Mouse (Mus musculus) layer of hippocampus, adult 8-10 months (tissue): ENCODE measurements at regions not wholly inside any gene's neighbourhood (a gene's known extent, or its start where the extent isn't known, plus 50 kb on each side); places are given as distances from the start of the nearest gene placed in this dataset.
"Not testable (repeated sequence)": the region's sequence is repeated elsewhere in the genome, so short reads cannot be mapped to it uniquely, and the experiment has no call there.

Experiments used
- DNase-seq, 2 experiments: peaks; one replicate each; pipeline ENCODE4 v3.0.0; 2022; ENCODE audit warnings: low spot score in 2 of 2

DNA sequence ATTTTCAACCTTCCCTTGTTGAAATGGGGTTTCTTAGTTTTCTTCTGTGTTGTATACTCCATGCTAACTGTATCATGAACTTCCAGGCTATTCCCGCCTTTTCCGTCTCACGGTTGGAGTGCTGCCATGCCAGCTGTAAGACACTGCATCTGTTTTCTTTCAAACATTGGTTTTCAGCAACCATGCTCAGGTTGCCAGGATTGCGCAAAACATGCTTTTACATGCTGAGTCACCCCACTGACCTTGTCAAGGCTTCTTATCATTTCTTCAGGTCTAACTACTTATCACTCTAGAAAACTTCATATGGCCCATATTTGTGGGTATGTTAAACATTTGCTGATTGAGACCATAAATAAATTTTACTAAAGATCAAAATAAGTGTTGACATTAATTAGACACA, 551.2 kb downstream of the Tlr4 start:
- no peak for DNase-seq

DNA sequence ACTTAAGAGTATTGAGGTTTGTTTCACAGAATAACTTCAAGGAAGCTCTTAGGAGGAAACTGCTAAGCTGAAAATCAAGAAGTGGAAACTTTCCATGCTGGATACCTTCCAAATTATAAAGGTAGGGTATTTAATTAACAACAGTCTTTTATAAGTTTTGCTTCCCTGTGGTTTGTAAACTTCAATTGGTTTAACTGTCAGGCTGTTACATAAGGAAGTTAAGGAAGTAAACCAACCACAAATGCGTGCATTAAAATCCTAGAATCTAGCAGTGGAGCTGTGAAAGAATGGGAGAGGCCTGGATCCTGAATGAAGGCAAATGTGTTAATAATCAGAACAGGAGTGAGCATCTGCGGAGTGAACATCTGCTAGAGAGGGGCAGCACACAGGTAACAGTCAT, 560.5 kb downstream of the Tlr4 start:
- no peak for DNase-seq

DNA sequence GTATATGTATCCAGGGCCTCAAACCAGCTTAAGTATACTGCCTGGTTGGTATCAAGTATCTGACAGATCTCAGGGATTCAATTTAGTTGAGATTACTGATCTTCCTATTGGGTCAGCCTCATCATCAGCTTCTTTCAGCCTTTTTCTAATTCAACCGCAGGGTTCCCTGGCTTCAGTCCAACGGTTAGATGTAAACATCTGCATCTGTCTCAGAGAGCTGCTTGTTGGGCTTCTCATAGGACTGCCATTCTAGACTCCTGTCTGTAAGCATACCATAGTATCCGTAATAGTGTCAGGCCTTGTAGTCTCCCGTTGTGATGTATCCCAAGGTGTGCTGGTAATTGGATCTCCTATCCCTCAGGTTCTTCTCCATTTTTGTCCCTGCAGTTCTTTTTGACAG, 575.6 kb downstream of the Tlr4 start:
- no peak for DNase-seq

DNA sequence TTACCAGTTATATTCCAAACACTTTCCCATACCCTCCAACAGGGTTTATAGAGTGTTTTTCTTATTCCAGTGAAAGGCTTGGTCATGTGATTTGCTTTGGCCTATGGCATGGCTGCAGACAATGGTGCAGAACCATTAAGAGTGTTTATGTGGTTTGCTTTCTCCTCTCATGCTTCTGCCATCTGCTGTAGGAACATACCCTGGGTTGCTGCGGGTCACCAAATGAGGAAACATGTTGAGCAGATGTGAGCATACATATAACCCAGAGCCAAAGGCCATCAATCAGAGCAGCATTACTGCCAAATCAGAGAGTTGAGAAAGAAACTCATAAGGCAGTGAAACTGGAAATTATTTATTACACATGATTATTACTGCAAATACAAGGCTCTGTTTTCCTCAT, 596.7 kb downstream of the Tlr4 start:
- DNase-seq = no peak

DNA sequence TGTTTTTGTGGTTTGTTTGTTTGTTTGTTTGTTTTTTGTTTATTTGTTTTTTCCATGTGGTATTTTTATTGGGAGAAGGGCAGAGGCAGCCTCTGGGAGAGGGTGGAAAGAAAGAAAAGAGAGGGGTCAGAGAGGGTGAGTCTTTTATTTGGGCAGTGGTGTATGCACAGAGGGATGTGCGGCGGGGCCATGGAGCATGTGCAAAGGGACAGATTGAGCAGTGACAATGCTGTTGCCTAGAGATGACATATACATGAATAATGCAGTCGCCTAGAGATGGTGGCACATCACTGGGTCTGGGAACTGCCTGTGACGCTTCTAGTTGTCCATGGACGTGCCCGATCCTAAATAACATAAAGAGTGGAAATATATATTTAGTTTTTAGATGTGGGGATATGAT, 598.3 kb downstream of the Tlr4 start:
- no peak for DNase-seq

DNA sequence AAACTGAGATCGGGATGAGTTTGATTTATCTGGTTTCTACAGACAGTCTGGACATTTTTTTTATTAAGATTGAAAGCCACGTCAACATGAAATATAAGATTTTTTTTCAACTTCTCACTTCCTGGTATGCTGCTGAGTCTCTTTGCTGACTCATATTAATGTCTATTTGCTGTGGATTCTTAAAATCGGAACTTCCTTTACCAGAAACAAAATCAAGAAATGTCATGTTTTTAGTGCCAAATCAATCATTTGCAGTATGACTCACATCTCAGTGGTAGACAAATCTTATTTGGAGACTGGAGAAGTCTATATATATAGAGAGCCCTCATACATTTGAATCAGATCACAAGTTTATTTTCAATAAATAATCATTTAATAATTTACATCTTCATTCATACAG, 620.5 kb downstream of the Tlr4 start:
- DNase-seq = no peak

DNA sequence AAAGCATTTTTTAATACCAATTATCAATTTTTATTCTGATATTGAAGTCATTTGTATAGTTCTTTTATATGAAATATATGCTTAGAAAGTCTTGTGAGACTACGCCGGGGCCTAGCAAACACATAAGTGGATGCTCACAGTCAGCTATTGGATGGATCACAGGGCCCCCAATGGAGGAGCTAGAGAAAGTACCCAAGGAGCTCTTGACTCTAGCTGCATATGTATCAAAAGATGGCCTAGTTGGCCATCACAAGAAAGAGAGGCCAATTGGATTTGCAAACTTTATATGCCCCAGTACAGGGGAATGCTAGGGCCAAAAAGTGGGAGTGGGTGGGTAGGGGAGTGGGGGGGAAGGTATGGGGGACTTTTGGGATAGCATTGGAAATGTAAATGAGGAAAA, 632.5 kb downstream of the Tlr4 start:
- not testable (repeated sequence) for DNase-seq

DNA sequence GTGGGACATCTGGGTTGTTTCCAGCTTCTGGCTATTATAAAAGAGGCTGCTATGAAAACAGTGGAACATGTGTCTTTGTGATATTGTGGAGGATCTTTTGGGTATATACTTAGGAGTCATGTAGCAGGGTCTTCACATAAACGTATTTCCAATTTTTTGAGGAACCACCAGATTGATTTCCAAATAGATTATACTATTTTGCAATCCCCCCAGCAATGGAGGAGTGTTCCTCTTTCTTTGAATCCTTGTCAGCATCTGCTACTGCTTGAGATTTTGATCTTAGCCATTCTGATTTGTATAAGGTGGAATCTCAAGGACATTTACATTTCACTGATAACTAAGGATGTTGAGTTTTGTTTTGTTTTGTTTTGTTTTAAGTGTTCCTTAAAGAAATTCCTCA, 645.6 kb downstream of the Tlr4 start:
- no peak for DNase-seq

DNA sequence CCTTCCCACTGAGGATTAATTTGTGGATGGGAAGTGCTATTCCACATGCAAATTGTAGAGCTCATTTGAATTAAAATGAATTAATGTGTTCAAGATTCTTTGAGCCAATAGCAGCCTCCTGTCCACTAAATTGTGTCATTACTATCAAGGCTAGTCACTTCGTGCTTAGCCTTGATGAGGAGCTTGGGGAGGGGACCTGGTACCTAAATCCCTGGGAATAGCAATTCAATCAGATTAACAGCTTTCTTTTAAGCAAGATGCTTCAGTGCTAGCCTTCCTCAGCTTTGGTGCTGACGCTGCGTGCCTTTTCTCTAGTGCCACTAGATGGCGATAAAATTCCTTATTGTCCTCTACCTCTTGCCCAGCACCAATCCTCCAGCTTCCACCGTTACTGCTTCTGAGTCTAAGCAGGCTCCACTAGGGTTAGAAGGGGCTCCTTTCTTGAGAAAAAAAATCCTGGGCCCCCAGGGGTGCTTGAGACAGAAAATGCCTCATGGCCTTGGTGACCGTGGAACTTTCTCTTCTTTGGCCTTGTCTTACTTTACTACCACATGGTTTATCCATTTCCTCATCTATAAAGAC, 650.0 kb downstream of the Tlr4 start:
- DNase-seq = peak; percentile 17 to 41

DNA sequence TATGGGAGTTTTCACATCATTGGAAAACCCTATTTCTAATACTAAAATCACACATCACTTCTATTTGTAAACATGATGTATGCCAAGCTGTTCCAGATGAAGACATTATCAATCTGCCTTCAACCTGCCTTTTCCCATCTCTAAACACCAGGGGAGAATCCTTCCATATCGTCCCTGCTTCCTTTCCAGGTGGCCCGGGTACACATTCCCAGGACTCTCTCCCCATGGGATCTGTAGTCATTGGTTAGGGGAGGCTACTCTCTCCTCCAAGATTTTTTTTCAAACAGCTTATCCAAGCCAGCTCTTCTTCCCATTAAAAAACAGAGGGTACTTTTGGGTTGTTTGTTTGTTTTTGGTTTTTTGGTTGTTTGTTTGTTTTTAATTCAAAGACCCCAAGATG, 650.7 kb downstream of the Tlr4 start:
- DNase-seq = no peak

DNA sequence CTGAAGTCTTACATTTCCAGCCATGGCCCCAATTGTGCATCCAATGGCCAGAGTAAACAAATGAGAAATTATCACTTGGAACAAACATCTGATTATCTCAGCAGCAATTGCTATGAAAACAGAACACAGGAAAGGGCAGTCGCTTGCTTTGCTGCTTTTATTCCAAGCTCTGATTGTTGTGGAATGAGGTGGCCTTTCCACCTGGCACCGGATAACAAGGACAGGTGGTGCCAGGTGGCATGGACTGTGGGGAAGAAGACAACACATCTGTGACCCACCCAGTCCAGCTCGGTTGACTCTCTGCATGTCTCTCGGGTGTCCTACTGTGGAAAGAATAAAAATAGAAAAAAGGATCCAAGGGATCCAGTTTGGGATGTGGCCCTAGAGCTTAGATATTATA, 694.9 kb downstream of the Tlr4 start:
- no peak for DNase-seq

DNA sequence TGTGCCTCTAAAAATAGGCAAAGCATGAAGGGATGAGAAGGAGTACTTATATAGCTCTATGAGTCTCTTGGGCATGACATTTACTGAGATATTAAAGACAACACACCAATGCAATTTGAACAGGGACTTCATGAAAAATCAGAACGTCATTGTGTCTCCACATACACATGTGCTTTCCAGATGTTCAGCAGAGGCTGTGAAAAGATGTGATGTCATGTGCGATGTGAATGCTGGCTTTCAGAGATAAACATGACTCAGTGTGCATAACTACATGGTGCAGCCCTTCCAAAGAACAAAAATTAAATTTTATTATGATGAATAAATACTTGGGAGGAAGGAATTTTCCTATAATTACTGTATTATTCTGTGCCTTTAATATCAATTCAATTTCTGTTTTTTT, 695.8 kb downstream of the Tlr4 start:
- no peak for DNase-seq

DNA sequence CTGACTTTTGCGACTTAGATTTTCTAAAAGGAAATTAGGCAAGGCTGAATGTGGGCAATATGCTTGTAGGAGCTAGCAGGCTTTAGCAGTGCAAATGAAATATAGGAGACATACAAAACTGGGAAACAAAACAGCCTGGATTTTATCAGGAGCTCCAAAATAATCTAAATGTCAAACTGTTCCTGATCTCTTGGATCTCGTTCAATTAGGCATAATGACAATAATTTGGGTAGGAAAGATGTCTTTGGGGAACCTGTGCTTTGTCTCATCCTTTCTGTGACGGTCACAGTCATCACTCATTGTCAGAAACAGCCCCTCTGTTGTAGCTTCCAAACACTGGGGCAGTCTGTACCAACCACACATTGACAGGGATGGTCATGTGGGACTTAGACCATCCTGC, 702.2 kb downstream of the Tlr4 start:
- DNase-seq = no peak

DNA sequence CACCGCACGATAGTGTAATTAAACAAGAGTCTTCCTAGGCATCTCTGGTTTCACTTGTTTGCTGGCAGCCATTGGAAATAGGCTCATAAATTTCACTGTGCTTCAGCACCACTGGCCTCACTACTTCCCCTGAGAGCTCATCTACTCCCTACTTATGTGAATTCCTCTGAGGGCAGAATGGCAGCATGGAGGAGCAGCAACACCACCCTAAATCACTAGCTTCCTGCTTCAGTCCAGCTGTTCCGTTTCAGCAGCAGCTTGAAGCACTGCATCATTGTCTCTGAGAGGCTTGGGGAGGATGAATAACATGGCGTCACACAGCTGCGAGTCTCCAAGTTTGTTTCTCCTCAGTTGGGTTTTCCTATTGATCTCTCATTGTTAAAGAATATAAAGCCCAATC, 712.1 kb downstream of the Tlr4 start:
- no peak for DNase-seq

DNA sequence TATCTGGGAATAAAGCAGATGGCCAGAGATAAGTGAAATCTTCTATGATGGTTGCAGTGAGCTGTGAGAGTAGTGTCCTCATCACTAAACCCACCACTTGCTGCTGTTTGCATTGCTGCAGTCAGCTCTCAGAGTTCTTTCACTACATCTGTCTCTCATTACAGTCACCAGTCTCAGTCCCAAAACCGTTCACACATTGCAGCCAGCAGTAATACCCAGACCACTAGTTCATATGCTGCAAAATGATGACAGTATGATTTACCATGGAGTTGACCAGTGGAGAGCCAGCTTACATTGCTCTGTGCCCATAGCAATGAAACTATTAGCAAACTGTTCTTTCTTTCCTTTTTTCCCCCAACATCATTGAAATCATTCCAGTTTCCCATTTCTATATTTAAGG, 718.6 kb downstream of the Tlr4 start:
- no peak for DNase-seq

DNA sequence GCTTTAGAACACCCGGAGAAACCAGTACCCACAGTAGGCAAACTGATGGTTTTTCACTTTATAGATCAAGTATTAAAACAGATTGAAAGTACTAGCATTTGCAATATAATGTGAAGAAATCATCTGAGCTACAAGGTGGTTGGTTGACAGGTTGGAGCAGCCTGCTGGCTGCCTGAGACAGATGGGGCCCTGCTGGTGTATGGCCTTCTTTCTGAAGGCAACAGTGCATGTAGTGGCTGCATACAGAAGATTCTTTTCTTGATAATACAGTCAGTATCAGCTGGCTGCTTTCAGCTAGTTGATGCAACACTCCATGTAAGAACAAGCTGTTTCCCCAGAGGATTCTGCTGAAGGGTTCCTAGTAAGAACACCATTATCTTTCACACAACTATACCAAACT, 720.6 kb downstream of the Tlr4 start:
- no peak for DNase-seq

DNA sequence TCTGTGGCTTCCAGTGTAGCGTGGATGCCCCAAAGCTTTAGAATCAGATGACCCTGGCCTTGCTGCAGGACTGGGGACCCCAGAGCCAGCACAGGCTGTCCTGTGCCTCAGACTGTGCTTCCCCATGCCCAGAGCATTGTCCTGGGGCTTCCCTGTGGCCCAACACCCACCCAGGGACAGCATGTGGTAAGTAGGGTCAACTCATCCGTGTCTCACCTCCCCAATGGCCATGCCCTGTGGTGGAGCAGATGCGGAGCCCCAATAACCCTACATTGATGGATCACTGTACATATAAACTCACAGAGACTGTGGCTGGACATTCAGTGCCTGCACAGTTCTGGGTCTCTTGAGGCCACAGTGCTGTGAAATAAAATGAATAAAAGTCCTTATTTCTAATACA, 726.1 kb downstream of the Tlr4 start:
- DNase-seq = no peak

DNA sequence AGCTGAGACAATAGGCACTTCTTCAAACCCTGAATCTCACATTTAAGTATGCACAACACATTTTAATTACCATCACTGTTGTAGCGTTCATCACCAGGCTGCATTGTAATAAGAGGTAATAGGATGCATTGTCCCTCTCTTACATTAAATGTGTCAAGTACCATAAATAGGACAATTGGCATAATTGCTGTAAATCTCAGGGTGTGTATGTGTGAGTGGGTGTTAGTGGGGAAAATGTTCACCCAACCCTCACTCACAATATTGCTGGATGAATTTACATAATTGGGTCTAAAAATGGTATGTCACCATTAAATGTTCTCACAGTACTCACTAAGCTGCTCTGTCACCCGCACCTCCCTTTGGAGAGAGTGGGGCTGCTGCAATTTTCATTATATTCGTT, 747.4 kb downstream of the Tlr4 start:
- no peak for DNase-seq

DNA sequence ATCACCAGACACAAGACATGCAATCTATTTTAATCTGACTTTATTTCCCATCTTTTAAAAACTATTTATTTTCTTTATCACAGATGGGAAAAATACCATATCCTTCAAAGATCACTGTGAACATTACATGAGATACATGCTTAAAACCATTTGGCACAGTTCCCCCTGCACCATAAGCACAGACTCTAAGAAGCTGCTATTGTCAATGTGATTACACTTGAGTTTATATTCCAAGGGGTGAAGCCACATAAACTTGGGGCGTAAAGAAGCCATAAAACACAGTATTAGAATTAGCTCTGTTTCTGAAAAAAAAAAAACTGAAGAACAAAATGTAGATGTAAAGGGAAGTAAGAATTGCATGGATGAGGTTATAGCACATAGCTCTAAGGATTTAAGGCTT, 762.1 kb downstream of the Tlr4 start:
- no peak for DNase-seq

DNA sequence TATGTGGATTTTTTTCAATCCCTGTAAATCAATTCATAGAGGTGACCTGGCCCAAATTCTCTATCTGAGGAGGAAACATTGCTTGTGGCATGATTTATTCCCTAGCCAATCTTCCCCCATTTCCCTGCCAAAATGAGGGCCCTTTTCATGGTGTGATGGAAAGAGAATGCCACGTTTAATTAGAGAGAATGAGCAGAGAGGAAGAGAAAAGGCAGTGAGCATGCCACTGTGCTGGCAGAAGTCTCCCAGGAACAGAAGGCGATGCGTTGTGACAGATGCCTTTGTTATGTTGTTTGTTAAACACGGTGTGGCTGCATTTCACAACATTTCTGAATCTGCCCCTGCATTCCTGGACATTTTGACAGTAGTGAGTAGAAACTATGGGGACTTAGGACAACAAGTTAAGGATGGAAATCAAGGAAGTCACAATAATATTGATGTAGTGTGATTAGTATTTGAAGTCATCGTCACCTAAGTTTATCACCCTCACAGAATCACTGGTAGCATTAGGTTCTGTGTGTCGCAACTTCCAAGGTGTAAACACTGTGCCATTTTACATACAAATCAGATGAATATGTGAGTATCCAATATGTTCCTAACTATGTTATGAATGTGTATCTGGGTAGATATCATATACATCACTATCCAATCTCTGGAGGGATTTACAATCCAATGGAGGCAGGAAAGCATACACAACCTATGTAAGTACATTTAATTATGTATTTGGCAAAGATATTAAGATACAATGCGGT, 762.8 kb downstream of the Tlr4 start:
- DNase-seq = peak; percentile 12 to 62

DNA sequence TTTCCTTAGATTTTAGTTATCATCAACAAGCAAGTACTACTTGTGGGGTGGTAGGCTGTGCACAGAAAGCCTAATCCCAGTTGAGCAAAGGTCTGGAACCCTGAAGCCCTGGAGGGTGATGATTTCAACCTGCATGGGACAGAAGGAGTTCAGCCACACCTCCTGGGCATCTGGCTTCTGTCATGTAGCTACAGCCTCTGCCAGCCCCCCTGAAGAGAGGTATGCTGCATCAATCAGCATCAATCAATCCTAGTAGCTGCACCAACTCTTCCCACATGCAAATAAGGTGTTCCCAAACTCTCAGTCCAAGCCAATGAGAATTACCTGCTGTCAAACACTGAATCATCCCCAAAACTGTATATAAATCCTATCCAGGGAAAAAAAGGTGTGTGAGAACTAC, 779.8 kb downstream of the Tlr4 start:
- DNase-seq = no peak

DNA sequence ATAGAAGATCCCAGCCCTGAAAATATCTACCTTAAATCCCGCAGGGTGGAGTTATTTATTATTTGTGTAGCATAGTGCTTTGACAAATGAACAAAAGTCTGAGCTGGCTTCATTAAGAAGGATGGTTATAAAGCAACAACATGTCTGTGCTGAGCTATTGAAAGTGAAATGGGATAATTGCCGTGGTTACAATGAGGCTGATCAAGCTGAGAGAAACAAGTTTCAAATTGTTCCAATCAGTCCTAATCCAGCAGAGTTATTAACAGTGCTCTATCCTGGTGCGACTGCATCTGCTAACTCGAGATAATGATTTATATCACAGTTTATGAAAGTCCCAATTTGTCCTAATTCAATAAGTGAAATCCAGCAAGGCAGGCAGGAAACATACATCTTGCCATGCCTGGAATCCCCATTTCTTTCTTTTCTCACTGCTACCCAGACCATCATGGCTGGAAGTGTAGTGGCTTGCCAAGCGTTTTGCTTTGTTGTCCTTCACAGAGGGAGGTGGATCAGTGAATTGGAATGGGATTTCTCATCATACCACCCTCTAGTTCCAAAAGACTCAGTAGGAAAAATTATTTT, 787.2 kb downstream of the Tlr4 start:
- no peak for DNase-seq

DNA sequence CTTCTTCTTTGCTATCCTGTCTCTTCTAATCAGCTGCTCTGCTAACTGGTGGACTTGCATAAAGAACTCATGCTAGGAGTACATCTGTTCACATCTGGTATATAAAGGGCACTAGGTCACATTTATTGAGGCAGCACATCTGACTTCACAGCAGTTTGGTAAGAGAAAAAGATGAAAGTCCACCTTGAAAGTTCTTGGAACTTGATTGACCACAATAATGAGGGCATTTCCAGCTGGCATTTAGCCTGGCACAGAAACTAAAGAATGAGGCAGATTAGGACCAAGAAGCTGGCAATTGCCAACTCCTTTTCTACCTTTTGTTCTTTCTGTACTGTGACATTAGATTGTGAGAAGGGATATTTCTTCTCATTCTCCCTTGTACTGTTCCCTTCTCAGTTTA, 799.3 kb downstream of the Tlr4 start:
- DNase-seq = no peak
